Mouse (Mus musculus) megakaryocyte, embryonic 14.5 days (primary cell): ENCODE data around the gene Rad50. TPM values are rescaled to one million over a fixed set of nuclear protein-coding genes. Genes with fewer than 3 reads are reported as not detected.

Experiments used
- H3K27me3 ChIP-seq: replicated peaks from 2 replicates; pipeline ENCODE3; 2012; ENCODE audit warnings: inconsistent platforms
- H3K36me3 ChIP-seq: replicated peaks from 2 replicates; pipeline ENCODE3; 2012; ENCODE audit warnings: low read length, inconsistent platforms, mixed read lengths
- H3K4me1 ChIP-seq: 2 replicates; pipeline ENCODE4 v1.6.1; 2012; ENCODE audit warnings: inconsistent platforms
- H3K4me3 ChIP-seq: replicated peaks from 2 replicates; pipeline ENCODE3; 2012; ENCODE audit warnings: moderate library complexity, mild to moderate bottlenecking, inconsistent platforms
- H3K9me3 ChIP-seq: 2 replicates; pipeline ENCODE4 v1.6.1; 2012; ENCODE audit warnings: inconsistent platforms
- FLI1 ChIP-seq: IDR thresholded peaks from 2 replicates; pipeline ENCODE4 v1.6.1; 2012; ENCODE audit warnings: low read length, inconsistent platforms, mixed read lengths
- GATA1 ChIP-seq: IDR thresholded peaks from 3 replicates; pipeline ENCODE4 v1.6.1; 2012; ENCODE audit warnings: mixed read lengths, low read length, inconsistent platforms, borderline replicate concordance
- polyA plus RNA-seq: library from polyadenylated mRNA; stranded (reverse); fragments of >175 nt; gene quantifications from 2 replicates; pipeline ENCODE4 v1.2.3, GENCODE M21; 2012; ENCODE audit warnings: low replicate concordance; ENCODE audit not compliant: insufficient read depth

Rad50 gene
- polyA plus RNA-seq, 1 experiment, result 3.2 TPM

- Histone ChIP-seq H3K4me3 (peak overlapping the region; percentile 34), H3K36me3 (peaks cover 21% of the 10 kb centered on the region), H3K9me3 (no peaks in the 10 kb centered on the region), H3K27me3 (peaks cover 5% of the 10 kb centered on the region), H3K4me1 (peaks cover 50% of the 10 kb centered on the region)
- TF ChIP-seq FLI1, result no peak
- no peak for TF ChIP-seq GATA1
Observed at GRCm38 (mm10) chr11:53605609-53606008, 101.5 kb downstream of the Rad50 start.

DNA sequence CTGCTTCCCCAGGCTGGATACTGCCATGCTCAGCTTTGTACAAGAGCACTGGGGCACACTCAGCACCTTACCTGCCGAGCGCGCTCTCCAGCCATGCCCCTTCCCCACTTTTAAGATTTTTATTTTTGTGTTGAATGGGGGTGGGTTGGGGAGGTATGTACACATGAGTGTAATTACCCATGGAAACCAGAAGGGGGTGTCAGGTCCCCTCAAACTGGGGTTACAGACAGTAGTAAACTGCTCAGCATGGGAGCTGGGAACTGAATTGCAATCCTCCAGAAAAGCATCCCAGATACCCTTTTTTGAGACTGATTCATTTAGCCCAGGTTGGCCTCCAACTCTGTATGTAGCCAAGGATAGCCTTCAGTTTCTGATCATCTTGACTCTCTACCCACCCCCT is 102.1 kb downstream of the Rad50 start:
- Histone ChIP-seq H3K36me3 (peaks cover 27% of the 10 kb centered on the region), H3K27me3 (peaks cover 5% of the 10 kb centered on the region), H3K4me3 (no peak overlapping the region), H3K9me3 (no peaks in the 10 kb centered on the region), H3K4me1 (peaks cover 46% of the 10 kb centered on the region)
- no peak for TF ChIP-seq FLI1
- no peak for TF ChIP-seq GATA1

Other genes with a start within 250 kb of the Rad50 start
- not detected in 2 replicates for gene Gm9837, start 236.8 kb downstream of the Rad50 start, polyA plus RNA-seq
- gene Gm9945, start 227.2 kb downstream of the Rad50 start, polyA plus RNA-seq, result not detected in 2 replicates
- not detected in 2 replicates for gene Sowaha, start 227.0 kb downstream of the Rad50 start, polyA plus RNA-seq
- gene Sept8, start 188.1 kb downstream of the Rad50 start, polyA plus RNA-seq, result 13.7 and 26.6 TPM in 2 replicates
- gene Kif3a, start 139.9 kb downstream of the Rad50 start, polyA plus RNA-seq, result 1.6 and 5.8 TPM in 2 replicates
- gene Il4, start 88.7 kb downstream of the Rad50 start, polyA plus RNA-seq, result not detected in 2 replicates
- gene Il13, start 72.6 kb downstream of the Rad50 start, polyA plus RNA-seq, result 0.17 TPM in 1 of 2 replicates, not detected in the other
- not detected in 2 replicates for gene Il5, start 13.5 kb upstream of the Rad50 start, polyA plus RNA-seq
- 5.1 TPM in 1 of 2 replicates, not detected in the other for gene Irf1, start 62.7 kb upstream of the Rad50 start, polyA plus RNA-seq
- gene Gm17334, start 65.9 kb upstream of the Rad50 start, polyA plus RNA-seq, result not detected in 2 replicates
- not detected in 2 replicates for gene Gm12216, start 151.9 kb upstream of the Rad50 start, polyA plus RNA-seq
- 2.7 and 4.7 TPM in 2 replicates for gene Slc22a5, start 184.3 kb upstream of the Rad50 start, polyA plus RNA-seq